Mouse (Mus musculus) gastrocnemius, adult 18-20 months (tissue): ENCODE measurements around the gene Olfr1338. TPM values are rescaled to one million over a fixed set of nuclear protein-coding genes. Genes with fewer than 3 reads are reported as not detected.
"Not testable (repeated sequence)": the region's sequence is repeated elsewhere in the genome, so short reads cannot be mapped to it uniquely, and the experiment has no call there.

Experiments
- DNase-seq: peaks from one replicate; pipeline ENCODE4 v3.0.0; 2021; ENCODE audit warnings: low spot score
- long read RNA-seq, 2 experiments: library from polyadenylated mRNA; stranded (forward); transcript quantifications; one replicate each; pipeline ENCODE4 v2.0.0; 2021
- total RNA-seq, 2 experiments: library from RNA; stranded (reverse); gene quantifications; 2 replicates each; pipeline ENCODE4 v1.2.3; 2021

The Olfr1338 gene
- not detected for total RNA-seq
- long read RNA-seq, experiment 1: 0 reads
- long read RNA-seq, experiment 2: 0 reads

GRCm38 (mm10) chr4:118758637-118759036 is at the start of gene Olfr1338:
TSS of gene Olfr1338 (minus strand) at chr4:118758737.
- DNase-seq: no peak

- not testable (repeated sequence) for DNase-seq
Measured at GRCm38 (mm10) chr4:118792796-118793195, 34.3 kb upstream of the Olfr1338 start.

DNA sequence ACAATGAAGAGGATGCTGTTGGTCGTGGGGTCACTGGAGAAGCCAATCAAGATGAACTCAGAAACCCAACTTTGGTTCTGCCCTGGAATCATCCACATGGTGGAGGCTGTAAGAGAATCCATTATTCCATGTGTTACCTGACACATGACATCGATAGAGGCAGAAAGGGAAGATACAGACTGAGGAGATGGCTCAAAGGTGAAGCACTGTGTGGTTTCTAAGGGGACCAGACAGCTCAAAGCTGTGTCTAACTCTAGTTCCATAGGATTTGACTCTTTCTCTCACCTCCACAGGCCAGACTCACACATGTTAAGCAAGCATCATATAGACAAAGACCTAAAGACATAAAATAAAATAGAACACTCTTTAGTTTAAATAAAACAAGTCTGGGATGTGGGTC is 23.9 kb upstream of the Olfr1338 start, which contains the start of gene Olfr1337:
Gene Olfr1337, minus strand, starts transcription at position 101 of the 400 bp plus-strand sequence.
- no peak for DNase-seq

GRCm38 (mm10) chr4:118741881-118742280 is 16.7 kb downstream of the Olfr1338 start:
- DNase-seq: no peak

GRCm38 (mm10) chr4:118740988-118741698 is 17.4 kb downstream of the Olfr1338 start:
- DNase-seq: no peak

- DNase-seq: no peak
Measured at GRCm38 (mm10) chr4:118739574-118739973, 19.0 kb downstream of the Olfr1338 start.

DNA sequence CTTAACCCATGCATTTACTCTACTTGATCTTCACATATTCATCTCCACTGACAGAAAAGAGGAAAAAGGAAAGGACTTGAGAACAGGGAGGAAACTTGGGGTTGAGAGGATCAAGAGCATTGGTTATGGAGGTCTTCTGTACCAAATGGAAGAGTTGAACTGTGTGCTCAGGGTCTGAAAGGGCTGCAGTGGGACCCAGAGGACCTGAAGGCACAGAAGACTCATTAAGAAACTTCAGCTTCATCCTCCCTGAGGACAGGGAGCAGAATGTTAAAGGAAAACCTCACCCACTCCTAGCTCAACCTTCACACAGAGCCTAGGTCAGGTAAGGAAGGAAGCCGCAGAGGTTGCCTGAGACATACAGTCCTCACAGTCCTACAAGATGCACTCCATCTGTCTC is 26.7 kb downstream of the Olfr1338 start, which contains the start of gene Olfr1339:
Gene Olfr1339, plus strand, starts transcription at position 301 of the 400 bp plus-strand sequence.
- no peak for DNase-seq

GRCm38 (mm10) chr4:118721742-118722483 is 36.6 kb downstream of the Olfr1338 start:
- no peak for DNase-seq

DNA sequence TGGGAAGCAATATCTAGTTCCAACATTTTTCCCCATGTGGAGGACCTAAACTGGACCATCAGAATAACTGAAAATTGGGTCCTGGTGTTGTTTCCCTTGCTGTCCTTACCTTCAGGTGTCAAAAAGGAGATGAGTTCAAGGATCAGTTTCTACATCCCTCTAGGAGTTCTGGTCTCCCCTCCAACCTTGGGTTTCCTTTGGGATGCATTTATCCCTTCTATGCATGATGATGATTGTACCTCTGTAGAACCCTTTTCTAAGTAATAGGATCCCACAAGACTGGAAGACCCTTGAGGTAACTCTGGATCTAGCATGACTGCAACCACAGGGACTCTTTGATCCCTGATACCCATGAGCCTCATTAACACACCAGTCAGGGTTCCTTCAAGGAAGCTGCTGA is 38.7 kb downstream of the Olfr1338 start, which contains the start of gene Olfr1340:
Gene Olfr1340, plus strand, starts transcription at position 301 of the 400 bp plus-strand sequence.
- no peak for DNase-seq

DNA sequence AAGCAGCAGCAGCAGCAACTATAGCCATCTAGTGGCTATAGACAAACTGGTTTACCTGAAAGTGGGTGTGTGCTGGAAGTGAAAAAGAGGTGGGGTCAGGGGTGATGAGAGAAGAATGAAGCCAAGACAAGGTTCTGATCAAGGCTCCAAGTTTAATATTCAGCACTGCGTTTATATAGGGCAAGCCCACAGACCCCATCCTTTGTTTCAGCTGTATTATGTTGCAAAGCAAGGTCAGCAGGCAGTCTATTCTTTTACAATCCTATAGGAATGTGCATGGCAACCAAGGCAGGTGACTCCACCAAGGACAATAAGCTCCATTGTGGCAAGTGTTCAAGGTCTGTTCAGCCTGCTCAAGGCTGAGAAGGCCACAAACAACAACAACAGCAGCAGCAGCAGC is 46.9 kb downstream of the Olfr1338 start:
- no peak for DNase-seq

DNA sequence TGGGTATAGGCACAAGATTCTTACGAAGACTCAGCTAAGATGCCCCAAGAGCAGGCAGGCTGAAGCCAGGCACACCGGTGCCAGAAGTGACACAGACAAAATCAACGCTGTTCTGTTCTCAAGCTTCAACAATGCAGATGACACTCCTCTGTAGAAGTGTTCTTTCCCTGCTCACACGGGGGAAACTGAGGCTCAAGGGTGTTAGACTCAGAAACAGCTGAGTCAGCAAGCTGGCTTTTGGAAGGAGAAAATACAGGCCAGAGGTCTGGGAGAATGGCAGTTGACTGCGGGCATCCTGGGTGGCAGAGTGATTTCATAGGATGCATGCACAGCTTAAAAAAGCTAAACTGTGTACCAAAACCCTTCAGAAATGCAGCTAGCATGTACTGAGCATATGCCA is 50.5 kb downstream of the Olfr1338 start:
- DNase-seq: no peak

DNA sequence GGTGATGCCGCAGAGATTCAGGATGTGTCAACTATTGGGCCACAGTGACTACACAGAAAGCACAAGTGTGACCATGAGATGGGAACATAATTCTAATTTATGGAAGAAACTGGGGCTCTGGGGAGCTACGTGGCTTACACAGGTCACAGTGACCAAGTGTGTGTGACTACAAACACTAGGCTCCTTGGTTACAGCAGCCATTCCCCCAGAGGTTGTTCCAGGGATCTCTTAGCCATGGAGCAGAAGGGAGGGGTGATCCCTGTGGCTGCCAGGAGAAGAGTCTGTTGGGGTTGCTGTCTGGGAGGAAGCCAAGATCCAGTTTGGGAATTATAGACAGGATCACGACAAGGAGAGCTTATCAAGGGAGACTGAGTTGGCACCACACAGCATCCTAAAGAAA is 55.3 kb downstream of the Olfr1338 start, which contains the start of gene Olfr1341:
Gene Olfr1341, plus strand, starts transcription at position 301 of the 400 bp plus-strand sequence.
- DNase-seq: no peak

Other genes with a start within 250 kb of the Olfr1338 start
- gene 2610528J11Rik, start 231.7 kb downstream of the Olfr1338 start, total RNA-seq: not detected
- gene Tmem125, start 214.7 kb downstream of the Olfr1338 start, total RNA-seq: not detected
- not detected for gene Cfap57, start 138.0 kb downstream of the Olfr1338 start, total RNA-seq
- 10 to 100 TPM; 23.6 to 26.9 TPM for gene Ebna1bp2, start 137.9 kb downstream of the Olfr1338 start, total RNA-seq
- not detected for gene Olfr62, start 99.8 kb downstream of the Olfr1338 start, total RNA-seq
- not detected for gene Olfr1342, start 66.0 kb downstream of the Olfr1338 start, total RNA-seq
- not detected for gene Olfr1341, start 55.2 kb downstream of the Olfr1338 start, total RNA-seq
- gene Olfr1340, start 38.6 kb downstream of the Olfr1338 start, total RNA-seq: not detected
- not detected for gene Olfr1339, start 26.6 kb downstream of the Olfr1338 start, total RNA-seq
- gene Olfr1337, start 23.8 kb upstream of the Olfr1338 start, total RNA-seq: not detected
- not detected for gene Olfr1335, start 51.2 kb upstream of the Olfr1338 start, total RNA-seq
- gene Olfr1333, start 77.5 kb upstream of the Olfr1338 start, total RNA-seq: not detected
- gene Olfr1331, start 105.9 kb upstream of the Olfr1338 start, total RNA-seq: not detected
- not detected for gene Olfr1330, start 129.9 kb upstream of the Olfr1338 start, total RNA-seq
- gene Olfr1329, start 158.7 kb upstream of the Olfr1338 start, total RNA-seq: not detected
- gene Olfr1328, start 179.9 kb upstream of the Olfr1338 start, total RNA-seq: not detected
- under 1 TPM; 0.19 to 0.50 TPM for gene Lao1, start 202.8 kb upstream of the Olfr1338 start, total RNA-seq